Mouse (Mus musculus) bone marrow, adult 2 months (tissue): ENCODE measurements around the gene D8Ertd738e. TPM values are rescaled to one million over a fixed set of nuclear protein-coding genes. Genes with fewer than 3 reads are reported as not detected.

Experiments
- H3K27ac ChIP-seq: fragments of 200-500 bp; 2 replicates; pipeline ENCODE4 v1.5.1; 2012; ENCODE audit warnings: low read depth, mild to moderate bottlenecking, control low read depth, inconsistent platforms, low read length; ENCODE audit not compliant: control insufficient read depth, poor library complexity, insufficient read depth
- H3K4me1 ChIP-seq: fragments of 200-500 bp; 2 replicates; pipeline ENCODE4 v1.6.1; 2011; ENCODE audit warnings: low read length; ENCODE audit not compliant: control insufficient read depth, insufficient read depth
- H3K4me3 ChIP-seq: fragments of 200-500 bp; replicated peaks from 2 replicates; pipeline ENCODE3; 2011; ENCODE audit warnings: mild to moderate bottlenecking, low read depth, low read length, control low read depth; ENCODE audit not compliant: control insufficient read depth
- CTCF ChIP-seq: fragments of 200-500 bp; IDR thresholded peaks from 2 replicates; pipeline ENCODE4 v1.5.1; 2011; ENCODE audit warnings: low read length, control low read depth; ENCODE audit not compliant: control insufficient read depth, insufficient read depth
- POLR2A ChIP-seq: fragments of 200-500 bp; IDR thresholded peaks from 2 replicates; pipeline ENCODE4 v1.6.1; 2011; ENCODE audit warnings: low read depth, mild to moderate bottlenecking, control low read depth, low read length, borderline replicate concordance; ENCODE audit not compliant: control insufficient read depth
- WGBS: fragments of 180-500 bp; shearing (Covaris S2); methylation state at CpG from one replicate; pipeline ENCODE4 v1.1.7; 2018; 5-methylcytosine and 5-hydroxymethylcytosine counted together
- polyA plus RNA-seq: library from polyadenylated mRNA; stranded (reverse); fragments of >200 nt; gene quantifications from 2 replicates; pipeline ENCODE4 v1.2.4, GENCODE M21; 2011; ENCODE audit warnings: low replicate concordance; ENCODE audit not compliant: missing spikeins, insufficient read depth, insufficient read length

Gene D8Ertd738e
- polyA plus RNA-seq, 1 experiment, result 196 TPM

- H3K27ac ChIP-seq, result no peak overlapping the region
- peaks cover 1% of the 10 kb centered on the region; the same call in 1 of the 2 replicates for H3K4me1 ChIP-seq
- 52% methylated on average over 2 of the region's 2 CpGs for WGBS
- no peak overlapping the region for H3K4me3 ChIP-seq
- TF ChIP-seq CTCF (no peak), POLR2A (no peak)
Measured at GRCm38 (mm10) chr8:84241821-84242220, 7.7 kb downstream of the D8Ertd738e start.

GRCm38 (mm10) chr8:84241167-84241566 is 8.4 kb downstream of the D8Ertd738e start:
- Histone ChIP-seq H3K4me1 (peaks cover 1% of the 10 kb centered on the region; the same call in 1 of the 2 replicates), H3K4me3 (no peak overlapping the region), H3K27ac (no peak overlapping the region)
- TF ChIP-seq POLR2A (no peak), CTCF (no peak)
- WGBS, result 73% methylated on average over 6 of the region's 6 CpGs

- 17% methylated on average over 19 of the region's 19 CpGs for WGBS
- Histone ChIP-seq H3K27ac (peak overlapping the region; percentile 39), H3K4me3 (peak overlapping the region; percentile 64), H3K4me1 (peaks cover 3% of the 10 kb centered on the region; the same call in 1 of the 2 replicates)
- no peak for TF ChIP-seq CTCF
- TF ChIP-seq POLR2A, result no peak
Measured at GRCm38 (mm10) chr8:84237542-84238229, 11.8 kb downstream of the D8Ertd738e start.

- Histone ChIP-seq H3K4me1 (peaks cover 3% of the 10 kb centered on the region; the same call in 1 of the 2 replicates), H3K27ac (peak within 1 kb of the TSS; percentile 39), H3K4me3 (peak within 1 kb of the TSS; percentile 82)
- TF ChIP-seq POLR2A (peak; percentile 41; the same call in 1 of the 2 replicates), CTCF (no peak)
- under 1% methylated on average over 35 of the region's 35 CpGs for WGBS
Measured at GRCm38 (mm10) chr8:84236998-84237473, 12.5 kb downstream of the D8Ertd738e start, which contains the start of gene Zswim4. Zswim4 (minus strand) TSS chr8:84237055.

- WGBS, result under 1% methylated on average over 30 of the region's 30 CpGs
- Histone ChIP-seq H3K4me3 (peak overlapping the region; percentile 82), H3K4me1 (peaks cover 3% of the 10 kb centered on the region; the same call in 1 of the 2 replicates), H3K27ac (no peak overlapping the region; the same call in 1 of the 2 replicates)
- TF ChIP-seq CTCF (no peak), POLR2A (no peak)
Measured at GRCm38 (mm10) chr8:84236410-84236997, 13.0 kb downstream of the D8Ertd738e start.

GRCm38 (mm10) chr8:84235746-84236409 is 13.6 kb downstream of the D8Ertd738e start:
- Histone ChIP-seq H3K27ac (no peak overlapping the region), H3K4me1 (peaks cover 3% of the 10 kb centered on the region; the same call in 1 of the 2 replicates), H3K4me3 (peak overlapping the region; percentile 82)
- TF ChIP-seq POLR2A (no peak), CTCF (no peak)
- WGBS, result 7% methylated on average over 10 of the region's 10 CpGs

GRCm38 (mm10) chr8:84233055-84233454 is 16.5 kb downstream of the D8Ertd738e start:
- peak overlapping the region; percentile 11; the same call in 1 of the 2 replicates for H3K27ac ChIP-seq
- 37% methylated on average over 2 of the region's 2 CpGs for WGBS
- H3K4me1 ChIP-seq, result peaks cover 3% of the 10 kb centered on the region; the same call in 1 of the 2 replicates
- no peak overlapping the region for H3K4me3 ChIP-seq
- TF ChIP-seq CTCF (no peak), POLR2A (no peak)

- no peak overlapping the region for H3K27ac ChIP-seq
- 73% methylated on average over 17 of the region's 17 CpGs for WGBS
- H3K4me1 ChIP-seq, result no peaks in the 10 kb centered on the region
- no peak overlapping the region for H3K4me3 ChIP-seq
- TF ChIP-seq CTCF, result peak; percentile 41; the same call in 1 of the 2 replicates
- TF ChIP-seq POLR2A, result no peak
Measured at GRCm38 (mm10) chr8:84230735-84231134, 18.8 kb downstream of the D8Ertd738e start.
